Mouse (Mus musculus): ENCODE results near the gene Itpk1.

Itpk1 gene

GRCm38 (mm10) chr12:102704457-102705198, at the start of gene Itpk1:
Gene Itpk1, minus strand, starts transcription at chr12:102704930.
- in situ Hi-C loops (cut with MboI; ENCODE audit: unreplicated experiment in 2 of 2): loop anchor here (5.0 kb wide), 4 partner anchors 57 to 177 kb away; no protein-coding TSS in a partner anchor

- in situ Hi-C loops (cut with MboI; ENCODE audit: unreplicated experiment in 2 of 2): loop anchor here (10.0 kb wide), 3 partner anchors 397 to 747 kb away; no protein-coding TSS in a partner anchor
These were observed 43.5 kb upstream of the Itpk1 start for GRCm38 (mm10) chr12:102748256-102748655.

- in situ Hi-C loops (cut with MboI; ENCODE audit: unreplicated experiment in 2 of 2): loop anchor here (5.0 to 10.0 kb wide), 5 partner anchors 317 to 750 kb away; no protein-coding TSS in a partner anchor
These were observed 40.1 kb upstream of the Itpk1 start for GRCm38 (mm10) chr12:102744839-102745238.

GRCm38 (mm10) chr12:102743589-102744574, 39.2 kb upstream of the Itpk1 start, which contains the start of the genes Moap1 and Tmem251:
Gene Moap1, minus strand, starts transcription at chr12:102743661.
Gene Tmem251, plus strand, starts transcription at chr12:102743762.
- in situ Hi-C loops (cut with MboI; ENCODE audit: unreplicated experiment in 2 of 2): loop anchor here (5.0 to 10.0 kb wide), 5 partner anchors 318 to 751 kb away; no protein-coding TSS in a partner anchor

GRCm38 (mm10) chr12:102743036-102743588, 38.4 kb upstream of the Itpk1 start:
- in situ Hi-C loops (cut with MboI; ENCODE audit: unreplicated experiment in 2 of 2): loop anchor here (5.0 to 10.0 kb wide), 5 partner anchors 319 to 752 kb away; no protein-coding TSS in a partner anchor

GRCm38 (mm10) chr12:102742056-102742455, 37.3 kb upstream of the Itpk1 start:
- in situ Hi-C loops (cut with MboI; ENCODE audit: unreplicated experiment in 2 of 2): loop anchor here (5.0 to 10.0 kb wide), 5 partner anchors 320 to 753 kb away; no protein-coding TSS in a partner anchor

GRCm38 (mm10) chr12:102740285-102740684, 35.6 kb upstream of the Itpk1 start:
- in situ Hi-C loops (cut with MboI; ENCODE audit: unreplicated experiment in 2 of 2): loop anchor here (5.0 to 10.0 kb wide), 5 partner anchors 322 to 755 kb away; no protein-coding TSS in a partner anchor

- in situ Hi-C loops (cut with MboI; ENCODE audit: unreplicated experiment in 2 of 2): no loop called here
These were observed 34.4 kb upstream of the Itpk1 start for GRCm38 (mm10) chr12:102739096-102739495.

GRCm38 (mm10) chr12:102733381-102733780, 28.7 kb upstream of the Itpk1 start:
- in situ Hi-C loops (cut with MboI; ENCODE audit: unreplicated experiment in 2 of 2): no loop called here

- in situ Hi-C loops (cut with MboI; ENCODE audit: unreplicated experiment in 2 of 2): no loop called here
These were observed 26.3 kb upstream of the Itpk1 start for GRCm38 (mm10) chr12:102730798-102731619.

GRCm38 (mm10) chr12:102729855-102730797, 25.4 kb upstream of the Itpk1 start:
- in situ Hi-C loops (cut with MboI; ENCODE audit: unreplicated experiment in 2 of 2): loop anchor here (5.0 to 10.0 kb wide), 2 partner anchors 208 to 335 kb away; no protein-coding TSS in a partner anchor

- in situ Hi-C loops (cut with MboI; ENCODE audit: unreplicated experiment in 2 of 2): loop anchor here (5.0 to 10.0 kb wide), 2 partner anchors 203 to 331 kb away; no protein-coding TSS in a partner anchor
These were observed 21.0 kb upstream of the Itpk1 start for GRCm38 (mm10) chr12:102725761-102726175.

- in situ Hi-C loops (cut with MboI; ENCODE audit: unreplicated experiment in 2 of 2): loop anchor here (5.0 to 10.0 kb wide), 2 partner anchors 203 to 330 kb away; no protein-coding TSS in a partner anchor
These were observed 20.4 kb upstream of the Itpk1 start for GRCm38 (mm10) chr12:102725146-102725545.

- in situ Hi-C loops (cut with MboI; ENCODE audit: unreplicated experiment in 2 of 2): loop anchor here in 1 of 2 experiments (5.0 to 10.0 kb wide), 2 partner anchors 197 to 329 kb away; no protein-coding TSS in a partner anchor
These were observed 19.1 kb upstream of the Itpk1 start for GRCm38 (mm10) chr12:102723861-102724260.

GRCm38 (mm10) chr12:102722966-102723365, 18.2 kb upstream of the Itpk1 start:
- in situ Hi-C loops (cut with MboI; ENCODE audit: unreplicated experiment in 2 of 2): loop anchor here in 1 of 2 experiments (5.0 to 10.0 kb wide), 2 partner anchors 196 to 328 kb away; no protein-coding TSS in a partner anchor

GRCm38 (mm10) chr12:102722451-102722850, 17.7 kb upstream of the Itpk1 start:
- in situ Hi-C loops (cut with MboI; ENCODE audit: unreplicated experiment in 2 of 2): loop anchor here in 1 of 2 experiments (5.0 to 10.0 kb wide), 2 partner anchors 195 to 328 kb away; no protein-coding TSS in a partner anchor

- in situ Hi-C loops (cut with MboI; ENCODE audit: unreplicated experiment in 2 of 2): loop anchor here in 1 of 2 experiments (5.0 to 10.0 kb wide), 2 partner anchors 192 to 325 kb away; no protein-coding TSS in a partner anchor
These were observed 15.0 kb upstream of the Itpk1 start for GRCm38 (mm10) chr12:102719552-102720315.
